Mouse (Mus musculus): ENCODE measurements around the gene Aldh6a1. TPM values are rescaled to one million over a fixed set of nuclear protein-coding genes. Genes with fewer than 3 reads are reported as not detected.
A peak's percentile ranks its signal among the peaks of the same experiment; 100 is the strongest.

Gene Aldh6a1
- polyA plus RNA-seq (2015; fragmentation: Nextera tagmentation; extraction: Ambion mirVana), result 70.3 and 72.9 TPM in 2 replicates

- Histone ChIP-seq H3K9ac (ENCODE audit: low read length) (peak within 1 kb of the TSS; percentile 86), H3K9me3 (replicated peaks; ENCODE audit: control insufficient read depth, low read length) (no peaks in the 10 kb centered on the region), H3K36me3 (ENCODE audit: control insufficient read depth, insufficient read depth) (no peaks in the 10 kb centered on the region), H3K4me1 (ENCODE audit: control insufficient read depth, insufficient read depth, low read length) (peaks cover 13% of the 10 kb centered on the region), H3K27me3 (ENCODE audit: control insufficient read depth, insufficient read depth, low read length) (no peaks in the 10 kb centered on the region), H3K4me2 (ENCODE audit: low read depth, low read length) (peak within 1 kb of the TSS; percentile 99), H3K27ac (ENCODE audit: low read length) (peak within 1 kb of the TSS; percentile 94), H3K4me3 (ENCODE audit: low read length) (peak within 1 kb of the TSS; percentile 95)
- ATAC-seq (replicated peaks; ENCODE audit: extremely low read depth, insufficient read depth, low FRiP score), result peak; percentile 97
- WGBS, result under 1% methylated on average over 49 of the region's 49 CpGs
Measured at GRCm38 (mm10) chr12:84450718-84451646, at the start of gene Aldh6a1, which contains the start of gene Lin52. TSS of gene Aldh6a1 (minus strand) at chr12:84451004. TSS of gene Lin52 (plus strand) at chr12:84451422.

GRCm38 (mm10) chr12:84496795-84497194 lies 46.0 kb upstream of the Aldh6a1 start:
- 88% methylated on average over 1 of the region's 1 CpGs for WGBS
- Histone ChIP-seq H3K27me3 (ENCODE audit: control insufficient read depth, insufficient read depth, low read length) (no peaks in the 10 kb centered on the region), H3K36me3 (ENCODE audit: control insufficient read depth, insufficient read depth) (no peaks in the 10 kb centered on the region), H3K27ac (ENCODE audit: low read length) (no peak overlapping the region), H3K4me3 (ENCODE audit: low read length) (no peak overlapping the region), H3K4me2 (ENCODE audit: low read depth, low read length) (no peak overlapping the region), H3K9me3 (replicated peaks; ENCODE audit: control insufficient read depth, low read length) (no peaks in the 10 kb centered on the region), H3K9ac (ENCODE audit: low read length) (no peak overlapping the region), H3K4me1 (ENCODE audit: control insufficient read depth, insufficient read depth, low read length) (no peaks in the 10 kb centered on the region)
- no peak for ATAC-seq (replicated peaks; ENCODE audit: extremely low read depth, insufficient read depth, low FRiP score)

GRCm38 (mm10) chr12:84487324-84488056 lies 36.7 kb upstream of the Aldh6a1 start:
- no peak overlapping the region for H3K4me2 ChIP-seq (ENCODE audit: low read depth, low read length)
- H3K27me3 ChIP-seq (ENCODE audit: control insufficient read depth, insufficient read depth, low read length), result no peaks in the 10 kb centered on the region
- H3K4me1 ChIP-seq (ENCODE audit: control insufficient read depth, insufficient read depth, low read length), result peaks cover 6% of the 10 kb centered on the region; the same call in 1 of the 2 replicates
- H3K36me3 ChIP-seq (ENCODE audit: control insufficient read depth, insufficient read depth), result no peaks in the 10 kb centered on the region
- no peaks in the 10 kb centered on the region for H3K9me3 ChIP-seq (replicated peaks; ENCODE audit: control insufficient read depth, low read length)
- H3K27ac ChIP-seq (ENCODE audit: low read length), result no peak overlapping the region
- ATAC-seq (replicated peaks; ENCODE audit: extremely low read depth, insufficient read depth, low FRiP score), result peak; percentile 45; the same call in 1 of the 2 replicates
- H3K4me3 ChIP-seq (ENCODE audit: low read length), result no peak overlapping the region
- WGBS, result 25% methylated on average over 8 of the region's 8 CpGs
- no peak overlapping the region for H3K9ac ChIP-seq (ENCODE audit: low read length)

DNA sequence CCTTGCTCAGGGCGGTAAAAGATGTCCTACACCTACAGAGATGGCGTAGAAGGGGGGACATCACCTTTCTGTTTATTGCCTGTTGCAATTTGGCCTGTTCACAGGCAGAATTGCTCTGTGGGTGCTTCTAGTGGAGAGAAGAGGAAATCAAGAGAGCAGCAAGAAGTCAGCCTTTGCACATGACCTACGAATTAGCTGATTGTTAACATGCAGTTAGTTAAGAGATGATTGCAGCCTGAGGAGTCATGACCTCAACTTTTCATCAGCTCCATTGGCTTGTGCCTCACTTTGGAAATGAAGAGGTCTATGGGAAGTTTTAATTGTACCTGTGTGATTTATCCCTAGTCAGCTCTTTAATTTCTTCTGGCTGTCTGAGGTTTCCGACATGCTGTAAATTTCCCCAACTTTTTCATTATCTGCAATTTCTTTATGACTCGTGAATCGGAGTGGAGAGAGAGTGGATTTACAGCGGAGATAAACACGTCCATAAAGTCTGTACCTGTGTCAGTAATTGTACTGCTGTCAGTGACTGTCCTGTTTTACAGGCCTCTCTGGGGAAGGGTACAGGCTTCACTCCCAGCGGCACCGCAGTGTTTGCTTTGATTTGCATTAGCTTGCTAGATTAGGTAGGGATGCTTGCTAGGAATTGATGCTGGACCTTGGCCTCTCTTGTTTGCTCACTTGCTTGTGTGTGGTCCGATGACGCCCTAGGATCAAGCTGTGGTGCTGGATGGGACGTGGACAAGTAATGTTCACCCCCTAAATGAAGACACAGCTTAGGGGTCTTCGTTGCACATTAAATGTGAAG lies 32.2 kb upstream of the Aldh6a1 start:
- WGBS, result 91% methylated on average over 14 of the region's 14 CpGs
- Histone ChIP-seq H3K4me3 (ENCODE audit: low read length) (no peak overlapping the region), H3K9me3 (replicated peaks; ENCODE audit: control insufficient read depth, low read length) (no peaks in the 10 kb centered on the region), H3K4me1 (ENCODE audit: control insufficient read depth, insufficient read depth, low read length) (peaks cover 6% of the 10 kb centered on the region; the same call in 1 of the 2 replicates), H3K4me2 (ENCODE audit: low read depth, low read length) (no peak overlapping the region), H3K27me3 (ENCODE audit: control insufficient read depth, insufficient read depth, low read length) (no peaks in the 10 kb centered on the region), H3K27ac (ENCODE audit: low read length) (no peak overlapping the region), H3K9ac (ENCODE audit: low read length) (no peak overlapping the region), H3K36me3 (ENCODE audit: control insufficient read depth, insufficient read depth) (no peaks in the 10 kb centered on the region; the same call in 1 of the 2 replicates)
- ATAC-seq (replicated peaks; ENCODE audit: extremely low read depth, insufficient read depth, low FRiP score), result no peak

DNA sequence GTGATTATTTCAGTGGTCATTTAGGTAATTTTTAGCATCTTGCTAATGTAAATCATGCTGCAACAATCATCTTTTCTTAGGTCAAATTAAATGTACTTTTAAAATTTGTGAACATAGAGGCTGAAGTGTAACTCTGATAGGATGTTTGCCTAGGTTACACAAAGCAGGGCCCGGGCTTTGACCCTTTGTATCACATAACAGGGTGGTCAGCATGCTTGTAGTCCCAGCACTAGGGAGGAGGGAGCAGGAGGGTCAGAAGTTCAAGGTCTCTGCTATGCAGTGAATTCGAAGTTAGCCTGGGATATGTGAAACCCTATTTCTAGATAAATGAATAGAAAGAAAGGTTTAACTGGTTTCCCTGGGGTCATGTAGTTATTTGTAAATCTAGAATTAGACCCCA lies 30.4 kb upstream of the Aldh6a1 start:
- Histone ChIP-seq H3K9me3 (replicated peaks; ENCODE audit: control insufficient read depth, low read length) (no peaks in the 10 kb centered on the region), H3K9ac (ENCODE audit: low read length) (no peak overlapping the region), H3K27ac (ENCODE audit: low read length) (no peak overlapping the region), H3K27me3 (ENCODE audit: control insufficient read depth, insufficient read depth, low read length) (no peaks in the 10 kb centered on the region), H3K36me3 (ENCODE audit: control insufficient read depth, insufficient read depth) (no peaks in the 10 kb centered on the region; the same call in 1 of the 2 replicates), H3K4me1 (ENCODE audit: control insufficient read depth, insufficient read depth, low read length) (no peaks in the 10 kb centered on the region), H3K4me2 (ENCODE audit: low read depth, low read length) (no peak overlapping the region), H3K4me3 (ENCODE audit: low read length) (no peak overlapping the region)
- no peak for ATAC-seq (replicated peaks; ENCODE audit: extremely low read depth, insufficient read depth, low FRiP score)
- 65% methylated on average over 2 of the region's 2 CpGs for WGBS

- no peaks in the 10 kb centered on the region; the same call in 1 of the 2 replicates for H3K36me3 ChIP-seq (ENCODE audit: control insufficient read depth, insufficient read depth)
- H3K27ac ChIP-seq (ENCODE audit: low read length), result no peak overlapping the region
- H3K4me3 ChIP-seq (ENCODE audit: low read length), result no peak overlapping the region
- no peaks in the 10 kb centered on the region for H3K27me3 ChIP-seq (ENCODE audit: control insufficient read depth, insufficient read depth, low read length)
- no peak for ATAC-seq (replicated peaks; ENCODE audit: extremely low read depth, insufficient read depth, low FRiP score)
- H3K9me3 ChIP-seq (replicated peaks; ENCODE audit: control insufficient read depth, low read length), result no peaks in the 10 kb centered on the region
- H3K9ac ChIP-seq (ENCODE audit: low read length), result no peak overlapping the region
- H3K4me1 ChIP-seq (ENCODE audit: control insufficient read depth, insufficient read depth, low read length), result no peaks in the 10 kb centered on the region
- H3K4me2 ChIP-seq (ENCODE audit: low read depth, low read length), result no peak overlapping the region
- 81% methylated on average over 7 of the region's 7 CpGs for WGBS
Measured at GRCm38 (mm10) chr12:84478937-84479336, 28.1 kb upstream of the Aldh6a1 start.

GRCm38 (mm10) chr12:84468701-84469100 lies 17.9 kb upstream of the Aldh6a1 start:
- no peak for ATAC-seq (replicated peaks; ENCODE audit: extremely low read depth, insufficient read depth, low FRiP score)
- Histone ChIP-seq H3K4me2 (ENCODE audit: low read depth, low read length) (no peak overlapping the region), H3K4me1 (ENCODE audit: control insufficient read depth, insufficient read depth, low read length) (no peaks in the 10 kb centered on the region), H3K27ac (ENCODE audit: low read length) (no peak overlapping the region), H3K36me3 (ENCODE audit: control insufficient read depth, insufficient read depth) (no peaks in the 10 kb centered on the region), H3K9ac (ENCODE audit: low read length) (no peak overlapping the region), H3K27me3 (ENCODE audit: control insufficient read depth, insufficient read depth, low read length) (no peaks in the 10 kb centered on the region), H3K4me3 (ENCODE audit: low read length) (no peak overlapping the region), H3K9me3 (replicated peaks; ENCODE audit: control insufficient read depth, low read length) (no peaks in the 10 kb centered on the region)
- WGBS, result 7% methylated on average over 1 of the region's 1 CpGs

DNA sequence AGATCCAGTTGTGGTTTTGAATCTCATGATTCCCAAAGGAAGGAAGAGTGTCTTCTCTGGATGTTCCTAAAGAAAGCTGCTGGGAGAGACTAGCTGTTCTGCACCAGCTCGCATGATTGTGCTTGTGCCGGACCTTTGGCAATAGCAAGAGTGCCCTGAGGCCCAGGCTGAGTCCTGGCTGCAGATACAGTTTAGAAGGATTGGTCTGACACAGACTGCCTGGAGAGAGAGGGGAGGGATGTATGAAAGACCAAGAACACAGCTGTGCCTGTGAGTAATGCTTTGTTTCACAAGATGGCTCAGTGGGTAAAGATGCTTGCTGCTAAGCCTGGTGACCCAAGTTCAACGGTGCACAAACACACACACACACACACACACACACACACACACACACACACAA lies 12.1 kb upstream of the Aldh6a1 start:
- no peaks in the 10 kb centered on the region for H3K27me3 ChIP-seq (ENCODE audit: control insufficient read depth, insufficient read depth, low read length)
- H3K9ac ChIP-seq (ENCODE audit: low read length), result no peak overlapping the region
- H3K4me2 ChIP-seq (ENCODE audit: low read depth, low read length), result no peak overlapping the region
- no peak overlapping the region for H3K27ac ChIP-seq (ENCODE audit: low read length)
- H3K36me3 ChIP-seq (ENCODE audit: control insufficient read depth, insufficient read depth), result peaks cover 31% of the 10 kb centered on the region
- WGBS, result 74% methylated on average over 3 of the region's 3 CpGs
- H3K4me1 ChIP-seq (ENCODE audit: control insufficient read depth, insufficient read depth, low read length), result no peaks in the 10 kb centered on the region
- no peak for ATAC-seq (replicated peaks; ENCODE audit: extremely low read depth, insufficient read depth, low FRiP score)
- no peak overlapping the region for H3K4me3 ChIP-seq (ENCODE audit: low read length)
- no peaks in the 10 kb centered on the region for H3K9me3 ChIP-seq (replicated peaks; ENCODE audit: control insufficient read depth, low read length)

All from heart, embryonic 16.5 days (tissue).